Mouse (Mus musculus): Measurements from ENCODE around the gene Smim20.

DNA sequence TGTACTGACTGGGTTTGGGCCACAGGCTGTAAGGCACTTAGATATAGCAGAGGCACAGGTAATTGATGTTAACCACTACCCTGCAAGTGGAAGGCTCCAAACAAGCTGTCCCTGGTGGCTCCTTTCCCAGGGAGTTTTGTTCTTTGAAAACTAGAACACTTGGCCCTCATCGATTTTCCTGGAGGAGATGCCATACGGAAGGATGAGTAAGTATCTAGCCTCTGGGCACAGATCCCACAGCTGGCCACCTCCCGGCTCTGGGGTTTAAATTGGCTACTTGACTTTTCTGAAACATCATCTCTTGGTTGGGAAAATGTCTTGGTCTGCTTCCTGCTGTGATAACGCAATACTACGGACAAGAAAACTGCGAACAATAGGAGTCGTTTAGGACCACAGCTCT, 28.1 kb upstream of the Smim20 start:
- TF ChIP-seq CTCF (conservative IDR thresholded peaks at IDR 0.05; ENCODE audit: low read length) (no peak), NANOG (IDR thresholded peaks at IDR 0.05; ENCODE audit: borderline replicate concordance, low read length) (no peak)
